Mouse (Mus musculus): ENCODE results near the gene Rrp12. TPM values are rescaled to one million over a fixed set of nuclear protein-coding genes. Genes with fewer than 3 reads are reported as not detected.

The Rrp12 gene
- polyA plus RNA-seq (2014; fragmentation: Nextera tagmentation; extraction: Ambion mirVana) = 10.7 and 14.7 TPM in 2 replicates

GRCm38 (mm10) chr19:41895460-41896318 is at the start of gene Rrp12:
Rrp12 (minus strand) TSS chr19:41896173.
- no peaks in the 10 kb centered on the region for H3K27me3 ChIP-seq (ENCODE audit: control insufficient read depth, insufficient read depth, low read length)
- 2% methylated on average over 46 of the region's 46 CpGs for WGBS
- H3K4me3 ChIP-seq (ENCODE audit: low read depth, low read length) = peak within 1 kb of the TSS; percentile 80
- H3K9me3 ChIP-seq (ENCODE audit: control insufficient read depth, low read length) = no peaks in the 10 kb centered on the region
- H3K4me1 ChIP-seq (ENCODE audit: control insufficient read depth, insufficient read depth, low read length) = peaks cover 13% of the 10 kb centered on the region
- ATAC-seq (ENCODE audit: low read depth) = peak; percentile 98
- peak within 1 kb of the TSS; percentile 92 for H3K4me2 ChIP-seq (ENCODE audit: low read depth, low read length)
- H3K27ac ChIP-seq (ENCODE audit: low read depth, low read length) = no peak within 1 kb of the TSS
- peak within 1 kb of the TSS; percentile 48 for H3K9ac ChIP-seq (replicated peaks; ENCODE audit: low read depth, low read length)
- 0 out of 2 replicates have a peak, but pooled peaks cover 5% of the 10 kb centered on the region for H3K36me3 ChIP-seq (ENCODE audit: control insufficient read depth, insufficient read depth, low read length)

GRCm38 (mm10) chr19:41943841-41944240 is 47.9 kb upstream of the Rrp12 start:
- H3K4me2 ChIP-seq (ENCODE audit: low read depth, low read length) = no peak overlapping the region
- H3K9ac ChIP-seq (replicated peaks; ENCODE audit: low read depth, low read length) = no peak overlapping the region
- WGBS = 94% methylated on average over 7 of the region's 7 CpGs
- H3K27me3 ChIP-seq (ENCODE audit: control insufficient read depth, insufficient read depth, low read length) = no peaks in the 10 kb centered on the region
- no peaks in the 10 kb centered on the region for H3K4me1 ChIP-seq (ENCODE audit: control insufficient read depth, insufficient read depth, low read length)
- H3K36me3 ChIP-seq (ENCODE audit: control insufficient read depth, insufficient read depth, low read length) = peaks cover 63% of the 10 kb centered on the region
- H3K9me3 ChIP-seq (ENCODE audit: control insufficient read depth, low read length) = no peaks in the 10 kb centered on the region
- H3K27ac ChIP-seq (ENCODE audit: low read depth, low read length) = no peak overlapping the region
- no peak overlapping the region for H3K4me3 ChIP-seq (ENCODE audit: low read depth, low read length)
- no peak for ATAC-seq (ENCODE audit: low read depth)

- no peak overlapping the region for H3K9ac ChIP-seq (replicated peaks; ENCODE audit: low read depth, low read length)
- no peak for ATAC-seq (ENCODE audit: low read depth)
- H3K27ac ChIP-seq (ENCODE audit: low read depth, low read length) = no peak overlapping the region
- H3K4me3 ChIP-seq (ENCODE audit: low read depth, low read length) = no peak overlapping the region
- H3K4me2 ChIP-seq (ENCODE audit: low read depth, low read length) = no peak overlapping the region
- H3K4me1 ChIP-seq (ENCODE audit: control insufficient read depth, insufficient read depth, low read length) = peaks cover 10% of the 10 kb centered on the region
- 89% methylated on average over 5 of the region's 5 CpGs for WGBS
- H3K27me3 ChIP-seq (ENCODE audit: control insufficient read depth, insufficient read depth, low read length) = no peaks in the 10 kb centered on the region
- no peaks in the 10 kb centered on the region for H3K9me3 ChIP-seq (ENCODE audit: control insufficient read depth, low read length)
- H3K36me3 ChIP-seq (ENCODE audit: control insufficient read depth, insufficient read depth, low read length) = peaks cover 39% of the 10 kb centered on the region
Observed at GRCm38 (mm10) chr19:41938539-41938938, 42.6 kb upstream of the Rrp12 start.

GRCm38 (mm10) chr19:41935921-41936320 is 39.9 kb upstream of the Rrp12 start:
- peaks cover 15% of the 10 kb centered on the region for H3K4me1 ChIP-seq (ENCODE audit: control insufficient read depth, insufficient read depth, low read length)
- H3K27me3 ChIP-seq (ENCODE audit: control insufficient read depth, insufficient read depth, low read length) = no peaks in the 10 kb centered on the region
- H3K4me2 ChIP-seq (ENCODE audit: low read depth, low read length) = no peak overlapping the region
- H3K9me3 ChIP-seq (ENCODE audit: control insufficient read depth, low read length) = no peaks in the 10 kb centered on the region
- H3K27ac ChIP-seq (ENCODE audit: low read depth, low read length) = no peak overlapping the region
- no peak for ATAC-seq (ENCODE audit: low read depth)
- H3K36me3 ChIP-seq (ENCODE audit: control insufficient read depth, insufficient read depth, low read length) = peaks cover 20% of the 10 kb centered on the region
- no peak overlapping the region for H3K9ac ChIP-seq (replicated peaks; ENCODE audit: low read depth, low read length)
- no peak overlapping the region for H3K4me3 ChIP-seq (ENCODE audit: low read depth, low read length)
- 89% methylated on average over 1 of the region's 1 CpGs for WGBS

GRCm38 (mm10) chr19:41934124-41934523 is 38.2 kb upstream of the Rrp12 start:
- Histone ChIP-seq H3K9me3 (ENCODE audit: control insufficient read depth, low read length) (no peaks in the 10 kb centered on the region), H3K4me2 (ENCODE audit: low read depth, low read length) (peak overlapping the region; percentile 66), H3K27ac (ENCODE audit: low read depth, low read length) (no peak overlapping the region), H3K9ac (replicated peaks; ENCODE audit: low read depth, low read length) (peak overlapping the region; percentile 75), H3K27me3 (ENCODE audit: control insufficient read depth, insufficient read depth, low read length) (no peaks in the 10 kb centered on the region), H3K36me3 (ENCODE audit: control insufficient read depth, insufficient read depth, low read length) (peaks cover 22% of the 10 kb centered on the region), H3K4me1 (ENCODE audit: control insufficient read depth, insufficient read depth, low read length) (peaks cover 15% of the 10 kb centered on the region), H3K4me3 (ENCODE audit: low read depth, low read length) (peak overlapping the region; percentile 74)
- ATAC-seq (ENCODE audit: low read depth) = no peak
- WGBS = 5% methylated on average over 6 of the region's 6 CpGs

GRCm38 (mm10) chr19:41933179-41934086 is 37.5 kb upstream of the Rrp12 start, which contains the start of the genes Exosc1 and Zdhhc16:
Exosc1 (minus strand) TSS chr19:41933423.
Zdhhc16 (plus strand) TSS chr19:41933480.
- H3K9me3 ChIP-seq (ENCODE audit: control insufficient read depth, low read length) = no peaks in the 10 kb centered on the region
- peak within 1 kb of the TSS; percentile 75 for H3K9ac ChIP-seq (replicated peaks; ENCODE audit: low read depth, low read length)
- no peaks in the 10 kb centered on the region for H3K27me3 ChIP-seq (ENCODE audit: control insufficient read depth, insufficient read depth, low read length)
- peak within 1 kb of the TSS; percentile 74 for H3K4me3 ChIP-seq (ENCODE audit: low read depth, low read length)
- WGBS = under 1% methylated on average over 47 of the region's 47 CpGs
- peaks cover 15% of the 10 kb centered on the region for H3K4me1 ChIP-seq (ENCODE audit: control insufficient read depth, insufficient read depth, low read length)
- ATAC-seq (ENCODE audit: low read depth) = peak; percentile 100
- peak within 1 kb of the TSS; percentile 55 for H3K27ac ChIP-seq (ENCODE audit: low read depth, low read length)
- H3K4me2 ChIP-seq (ENCODE audit: low read depth, low read length) = peak within 1 kb of the TSS; percentile 85
- H3K36me3 ChIP-seq (ENCODE audit: control insufficient read depth, insufficient read depth, low read length) = peaks cover 19% of the 10 kb centered on the region

GRCm38 (mm10) chr19:41932686-41933085 is 36.7 kb upstream of the Rrp12 start:
- Histone ChIP-seq H3K36me3 (ENCODE audit: control insufficient read depth, insufficient read depth, low read length) (peaks cover 19% of the 10 kb centered on the region), H3K4me2 (ENCODE audit: low read depth, low read length) (peak overlapping the region; percentile 85), H3K9me3 (ENCODE audit: control insufficient read depth, low read length) (no peaks in the 10 kb centered on the region), H3K27me3 (ENCODE audit: control insufficient read depth, insufficient read depth, low read length) (no peaks in the 10 kb centered on the region), H3K27ac (ENCODE audit: low read depth, low read length) (peak overlapping the region; percentile 55), H3K4me3 (ENCODE audit: low read depth, low read length) (peak overlapping the region; percentile 74), H3K4me1 (ENCODE audit: control insufficient read depth, insufficient read depth, low read length) (peaks cover 15% of the 10 kb centered on the region), H3K9ac (replicated peaks; ENCODE audit: low read depth, low read length) (peak overlapping the region; percentile 61)
- peak; percentile 10 for ATAC-seq (ENCODE audit: low read depth)
- 0% methylated on average over 28 of the region's 28 CpGs for whole genome bisulfite sequencing

- H3K4me3 ChIP-seq (ENCODE audit: low read depth, low read length) = no peak overlapping the region
- no peak overlapping the region for H3K4me2 ChIP-seq (ENCODE audit: low read depth, low read length)
- WGBS = 82% methylated on average over 5 of the region's 5 CpGs
- H3K27ac ChIP-seq (ENCODE audit: low read depth, low read length) = no peak overlapping the region
- H3K36me3 ChIP-seq (ENCODE audit: control insufficient read depth, insufficient read depth, low read length) = peaks cover 33% of the 10 kb centered on the region
- H3K9me3 ChIP-seq (ENCODE audit: control insufficient read depth, low read length) = no peaks in the 10 kb centered on the region
- no peaks in the 10 kb centered on the region for H3K4me1 ChIP-seq (ENCODE audit: control insufficient read depth, insufficient read depth, low read length)
- ATAC-seq (ENCODE audit: low read depth) = no peak
- H3K9ac ChIP-seq (replicated peaks; ENCODE audit: low read depth, low read length) = no peak overlapping the region
- H3K27me3 ChIP-seq (ENCODE audit: control insufficient read depth, insufficient read depth, low read length) = no peaks in the 10 kb centered on the region
Observed at GRCm38 (mm10) chr19:41920412-41921067, 24.6 kb upstream of the Rrp12 start.

All from neural tube, embryonic 14.5 days (tissue).